Mouse (Mus musculus) layer of hippocampus, postnatal 36 days (tissue): Measurements from ENCODE around the gene Rbfox3. TPM values are rescaled to one million over a fixed set of nuclear protein-coding genes. Genes with fewer than 3 reads are reported as not detected.

Experiments
- DNase-seq, 2 experiments: peaks; one replicate each; pipeline ENCODE4 v3.0.0; 2022
- total RNA-seq, 2 experiments: library from RNA; stranded (reverse); gene quantifications; 2 replicates each; pipeline ENCODE4 v1.2.3; 2021

The Rbfox3 gene
- total RNA-seq, 2 experiments from 2014 or later, result 266 to 269 TPM

DNA sequence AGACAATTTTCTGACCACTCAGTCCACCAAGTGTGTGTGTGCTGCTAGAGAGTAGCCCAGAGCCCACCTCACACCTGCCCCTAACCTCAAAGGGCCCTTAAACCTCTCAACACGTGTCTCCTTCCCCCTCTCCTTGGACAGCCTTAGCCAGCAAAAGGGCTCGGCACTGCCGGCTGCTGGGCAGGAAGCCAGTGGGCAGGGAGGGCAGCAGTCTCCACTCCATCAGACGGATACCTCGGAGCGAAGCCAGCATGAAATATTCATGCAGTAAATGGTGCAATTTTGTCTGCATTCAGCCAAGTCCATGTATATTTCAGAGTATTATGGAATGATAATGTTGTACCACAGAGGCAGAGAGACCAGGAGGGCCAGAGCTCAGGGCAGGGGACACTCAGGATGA is 366.8 kb downstream of the Rbfox3 start:
- DNase-seq, result no peak

DNA sequence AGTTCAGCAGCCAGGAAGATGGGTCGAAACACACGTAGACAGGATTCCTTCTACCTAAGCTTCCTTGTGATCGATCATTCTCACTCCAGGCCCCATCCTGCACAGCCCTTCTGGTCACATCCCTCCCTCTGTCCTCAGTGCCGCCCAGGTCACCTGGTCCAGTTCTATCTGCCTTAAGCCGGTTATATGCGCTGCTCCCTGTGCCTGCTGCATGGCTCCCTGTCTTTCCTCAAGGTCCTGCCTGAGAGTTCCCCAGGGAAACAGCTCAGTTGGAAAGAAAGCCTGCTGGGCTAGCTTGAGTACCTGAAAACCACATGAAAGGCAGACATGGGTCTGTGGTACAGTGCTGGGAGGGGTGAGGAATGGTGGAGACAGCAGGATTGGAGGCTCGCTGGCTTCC is 368.5 kb downstream of the Rbfox3 start:
- no peak for DNase-seq

DNA sequence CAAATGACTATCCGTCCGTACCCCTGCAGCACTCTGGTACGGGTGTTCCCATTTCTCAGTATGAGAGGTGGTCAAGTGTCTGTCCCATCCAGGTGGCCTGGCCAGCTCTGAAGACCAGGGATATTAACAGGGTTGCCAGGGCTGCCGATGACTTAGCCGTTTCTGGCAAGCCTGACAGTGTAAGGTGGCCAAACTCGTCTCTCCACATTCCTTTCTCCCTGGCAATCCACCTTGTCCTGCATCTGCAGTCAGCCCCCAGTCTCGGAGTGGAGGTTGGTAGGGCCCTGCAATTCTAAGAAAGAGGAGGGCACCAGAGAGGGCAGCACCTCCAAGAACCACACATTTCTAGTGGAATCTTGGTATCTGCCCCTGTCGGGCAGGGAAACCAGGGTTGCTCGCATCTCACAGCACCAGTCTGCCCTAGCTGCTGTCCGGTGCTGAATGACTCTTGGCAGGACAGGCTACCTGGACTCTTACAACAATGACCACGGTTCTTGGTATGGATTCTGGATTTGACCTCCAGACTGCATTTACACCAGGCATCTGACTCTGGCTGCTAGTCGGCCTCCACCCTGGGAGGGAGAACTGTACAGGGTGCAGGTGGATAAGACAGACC is 370.9 kb downstream of the Rbfox3 start:
- no peak for DNase-seq

DNA sequence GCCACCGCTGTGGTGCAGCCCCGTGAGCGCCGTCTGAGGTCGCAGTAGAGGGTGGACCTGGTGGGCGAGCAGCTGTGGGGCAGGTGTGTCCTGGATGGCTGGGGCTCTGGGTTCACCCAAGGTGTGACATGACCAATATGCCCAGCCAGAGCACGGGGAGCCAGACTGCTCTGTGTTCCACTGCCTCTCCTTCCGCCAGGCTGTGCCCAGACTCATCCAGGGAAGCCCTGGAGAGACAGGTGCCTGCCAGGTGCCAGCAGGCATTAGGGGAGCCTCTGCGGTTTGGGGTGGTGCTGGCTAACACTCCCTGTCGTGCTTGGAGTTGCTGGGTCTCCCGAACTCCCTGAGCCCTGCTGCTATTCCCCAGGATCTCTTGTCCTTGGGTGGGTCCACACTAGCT is 373.4 kb downstream of the Rbfox3 start:
- no peak for DNase-seq

DNA sequence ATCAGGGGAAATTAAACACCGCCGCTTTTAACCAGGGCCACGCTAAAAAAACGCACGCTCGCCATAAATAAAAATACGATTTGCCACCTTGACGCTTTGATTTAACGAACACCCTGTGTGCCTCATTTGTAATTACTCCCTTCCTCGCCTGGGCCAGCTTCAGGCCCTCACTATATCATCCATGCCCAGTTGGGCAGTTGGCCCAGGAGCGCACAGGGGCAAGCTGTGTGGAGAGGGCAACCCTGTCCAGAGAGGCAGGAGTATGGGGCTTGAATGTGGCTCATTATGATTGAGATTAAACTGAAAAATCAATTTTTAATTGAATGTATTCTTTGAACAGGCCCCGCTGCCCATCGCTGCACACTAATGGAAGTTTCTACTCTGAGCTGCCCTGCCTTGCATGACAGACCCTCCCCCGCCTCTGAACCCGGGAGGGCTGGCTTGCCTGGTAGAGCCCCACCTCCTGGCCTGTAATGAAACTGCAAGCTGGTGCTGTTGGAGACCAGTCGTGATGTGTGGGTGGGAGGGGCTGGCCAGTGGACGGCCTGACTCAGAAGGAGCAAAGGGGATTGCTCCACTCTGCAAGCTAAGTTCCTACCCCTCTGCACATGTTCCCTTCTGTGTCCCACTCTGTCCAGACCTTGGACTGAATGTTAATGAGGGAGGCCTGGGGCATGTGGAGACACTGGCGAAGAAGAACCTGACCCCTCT is 376.9 kb downstream of the Rbfox3 start:
- DNase-seq, result no peak

DNA sequence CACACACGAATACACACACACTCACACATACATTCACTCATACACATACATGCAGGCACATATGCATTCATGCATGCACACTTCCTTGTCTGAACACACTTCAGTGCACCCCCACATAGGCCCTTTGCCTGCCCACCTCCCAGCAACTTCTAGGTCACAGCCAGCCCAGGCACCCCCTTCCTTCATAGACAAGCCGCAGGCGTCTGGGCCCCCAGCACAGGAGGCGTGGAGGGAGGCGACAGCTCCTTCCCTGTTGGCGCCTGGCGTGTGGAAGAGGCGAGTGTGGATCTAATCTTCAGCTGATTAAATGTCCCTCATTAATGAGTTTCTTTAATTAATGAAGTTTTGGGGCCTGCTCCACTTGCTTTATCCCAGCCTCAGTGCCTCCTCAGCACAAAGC is 381.1 kb downstream of the Rbfox3 start:
- DNase-seq, result no peak

DNA sequence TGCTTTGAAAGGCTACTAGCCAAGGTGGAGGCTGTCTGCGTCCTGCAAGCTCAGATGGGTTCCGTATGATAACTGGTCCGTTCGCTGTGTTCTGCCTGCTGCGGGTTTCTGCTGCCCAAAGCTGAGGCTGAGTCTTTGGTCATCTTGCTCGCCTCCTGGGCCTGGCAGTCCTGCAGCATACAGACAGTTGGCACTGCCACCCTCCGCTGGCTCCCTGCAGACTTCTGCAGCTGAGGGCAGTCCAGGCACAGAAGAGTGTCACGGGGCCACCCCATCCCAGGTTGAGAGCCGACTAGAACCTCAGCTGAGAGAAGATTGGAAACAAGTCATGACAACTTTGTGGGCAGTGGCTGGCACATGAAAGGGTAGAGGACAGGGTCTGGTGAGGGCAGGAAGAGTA is 382.6 kb downstream of the Rbfox3 start:
- DNase-seq, result no peak

DNA sequence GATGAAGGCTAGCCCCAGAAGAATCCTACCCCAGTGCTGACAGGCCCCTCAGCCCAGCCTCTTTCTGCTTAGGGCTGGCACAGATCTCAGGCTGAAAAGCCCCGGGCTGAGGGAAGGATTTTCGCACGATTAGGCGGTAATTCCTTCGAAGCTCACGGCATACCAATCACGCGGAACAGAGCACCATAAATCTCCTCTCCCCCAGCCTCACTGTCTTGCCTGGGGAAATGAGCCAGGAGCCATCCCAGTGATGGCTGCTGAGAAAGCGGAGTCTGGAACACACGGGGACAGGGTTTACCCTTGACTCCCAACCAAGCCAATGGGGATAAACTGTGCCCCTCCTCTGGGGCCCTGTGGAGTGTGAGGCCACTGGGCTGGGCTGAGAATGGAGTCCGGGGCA is 386.3 kb downstream of the Rbfox3 start:
- DNase-seq, result no peak

DNA sequence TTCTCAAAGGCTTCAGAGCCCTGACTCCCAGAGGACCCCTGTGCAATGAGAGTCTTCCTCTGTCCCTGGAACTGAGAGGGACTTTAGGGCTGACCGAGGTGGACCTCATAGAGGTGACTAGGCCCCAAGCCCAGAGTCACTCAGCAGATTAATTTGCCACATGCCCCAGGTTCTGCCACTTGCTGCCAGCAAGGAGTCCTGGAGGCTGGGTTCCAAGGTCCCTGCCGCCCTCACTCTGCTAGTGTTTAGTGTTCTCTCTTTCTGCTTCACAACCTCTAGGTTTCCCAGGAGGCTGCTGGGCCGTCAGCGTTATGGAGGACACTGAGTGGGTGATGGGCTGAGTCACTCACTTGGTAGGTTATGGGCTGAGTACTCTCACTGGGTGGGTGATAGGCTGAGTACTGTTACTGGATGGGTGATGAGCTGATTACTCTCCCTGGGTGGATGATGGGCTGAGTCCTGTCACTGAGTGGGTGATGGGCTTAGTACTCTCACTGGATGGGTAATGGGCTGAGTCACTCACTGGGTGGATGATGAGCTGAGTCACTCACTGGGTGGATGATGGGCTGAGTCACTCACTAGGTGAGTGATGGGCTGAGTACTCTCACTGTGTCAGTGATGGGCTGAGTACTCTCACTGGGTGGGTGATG is 387.8 kb downstream of the Rbfox3 start:
- DNase-seq, result no peak

DNA sequence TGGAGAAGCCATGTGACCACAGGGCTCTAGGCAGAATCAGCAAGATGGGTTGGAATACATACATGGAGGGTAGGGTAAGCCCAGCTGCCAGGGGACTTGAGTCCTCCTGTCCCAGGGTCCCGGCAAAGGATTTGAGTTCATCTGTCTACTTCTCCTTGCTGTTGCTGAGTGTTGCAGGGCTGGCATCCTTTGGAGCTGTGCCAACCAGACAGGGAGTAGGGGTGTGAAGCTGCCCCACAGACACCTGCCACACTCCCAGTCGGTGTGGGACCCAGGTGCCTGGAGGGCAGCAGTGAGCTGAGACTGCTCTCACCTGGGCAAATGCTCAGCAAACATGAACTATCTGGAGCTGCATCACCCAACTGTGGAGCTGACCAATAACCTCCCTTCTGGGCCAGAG is 390.5 kb downstream of the Rbfox3 start:
- no peak for DNase-seq

DNA sequence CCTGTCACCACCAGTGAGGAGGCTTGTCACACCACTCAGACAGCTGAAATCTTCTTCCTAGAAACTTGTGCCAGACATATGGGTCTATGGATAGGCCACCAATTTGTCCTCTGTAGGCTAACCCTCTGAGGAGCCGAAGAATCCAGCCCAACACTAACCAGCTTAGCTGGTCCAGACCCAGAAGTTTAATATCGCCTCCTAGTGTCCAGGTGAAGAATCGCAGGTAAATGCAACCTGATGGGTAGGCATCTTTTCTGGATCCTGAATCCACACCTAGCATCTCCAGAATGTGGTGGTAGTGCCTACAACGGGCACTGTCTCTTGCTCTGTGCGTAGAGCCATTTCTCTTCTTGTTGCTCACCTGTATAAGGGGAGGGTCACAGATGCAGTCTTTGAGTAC is 391.1 kb downstream of the Rbfox3 start:
- DNase-seq, result no peak

DNA sequence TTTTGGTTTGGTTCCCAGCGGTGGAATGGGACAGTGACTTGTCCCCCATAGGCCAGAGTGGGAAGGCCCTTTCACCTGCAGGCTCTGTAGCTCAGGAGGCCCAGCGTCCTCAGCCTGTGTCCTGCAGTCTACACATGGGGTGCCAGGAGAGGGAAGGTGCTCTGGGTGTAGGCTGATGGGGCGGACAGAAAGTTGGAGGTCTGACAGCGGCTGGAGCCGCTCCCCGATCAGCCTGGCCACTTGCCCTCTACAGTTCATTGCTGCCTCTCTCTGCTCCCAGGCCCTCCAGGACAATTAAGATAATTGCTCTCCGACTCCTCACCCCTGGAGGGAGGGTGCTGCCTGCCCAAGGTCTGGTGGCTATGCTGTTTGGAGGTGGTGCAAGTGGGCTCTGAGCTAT is 392.7 kb downstream of the Rbfox3 start:
- no peak for DNase-seq

DNA sequence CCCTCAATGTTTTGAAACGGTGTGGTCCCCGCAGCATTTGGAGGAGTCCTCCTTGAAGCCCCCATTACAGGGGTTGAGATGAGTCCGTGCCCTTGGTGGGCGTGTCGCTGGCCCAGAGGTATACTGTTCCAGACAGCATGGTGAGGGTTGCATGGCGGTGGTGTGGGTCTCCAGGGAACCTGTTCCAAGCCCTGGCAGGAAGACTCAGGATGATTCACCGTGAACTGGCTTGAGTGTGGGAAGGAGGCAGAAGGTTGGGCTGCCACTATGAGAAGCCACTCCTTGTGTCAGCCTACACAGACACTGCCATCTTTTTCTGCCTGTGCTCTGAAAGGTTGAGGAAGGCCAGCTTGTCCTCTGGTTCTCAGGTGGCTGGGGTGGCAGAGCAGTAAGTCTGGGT is 393.5 kb downstream of the Rbfox3 start:
- no peak for DNase-seq

DNA sequence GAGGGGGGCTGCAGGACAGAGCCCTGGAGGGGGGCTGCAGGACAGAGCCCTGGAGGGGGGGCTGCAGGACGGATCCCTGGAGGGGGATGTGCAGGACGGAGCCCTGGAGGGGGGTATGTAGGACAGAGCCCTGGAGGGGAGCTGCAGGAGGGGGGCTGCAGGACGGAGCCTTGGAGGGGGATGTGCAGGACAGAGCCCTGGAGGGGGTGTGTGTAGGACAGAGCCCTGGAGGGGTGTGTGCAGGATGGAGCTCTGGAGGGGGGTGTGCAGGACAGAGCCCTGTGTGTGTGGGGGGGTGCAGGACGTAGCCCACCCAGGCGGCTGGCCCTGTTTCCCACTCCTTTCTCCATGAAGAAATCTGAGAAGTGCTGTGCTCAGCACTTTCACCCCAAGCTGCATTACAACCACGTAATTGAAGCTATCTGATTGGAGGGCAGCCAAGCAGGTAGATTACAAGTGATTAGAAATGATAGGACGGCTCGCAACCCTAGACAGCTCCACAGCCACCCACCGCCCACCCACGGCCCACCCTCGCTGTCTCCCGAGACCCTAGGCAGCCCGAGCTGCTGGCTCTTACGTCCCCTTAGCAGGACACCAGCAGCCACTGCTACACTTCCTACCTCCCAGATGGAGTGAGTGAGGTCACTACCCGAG is 399.0 kb downstream of the Rbfox3 start:
- DNase-seq, result no peak

DNA sequence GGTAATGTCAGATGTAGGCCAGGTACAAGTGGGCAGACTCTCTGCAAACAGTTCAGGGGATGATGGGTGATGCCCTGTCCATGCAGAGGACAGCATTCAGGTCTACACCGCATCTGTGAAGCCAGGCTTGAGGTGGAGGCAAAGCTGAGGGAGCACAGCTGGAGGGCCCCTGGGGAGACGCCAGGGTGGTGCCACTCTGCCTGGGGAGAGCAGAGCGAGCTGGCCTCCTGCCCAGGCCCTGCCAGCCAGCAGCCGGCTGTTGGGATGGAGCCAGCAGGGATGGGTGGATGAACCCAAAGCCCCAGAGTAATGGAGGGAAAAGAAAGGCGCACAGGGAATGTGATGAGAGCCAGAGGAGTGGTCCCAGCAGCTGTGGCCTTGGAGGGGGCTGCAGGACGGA is 399.5 kb downstream of the Rbfox3 start:
- peak; percentile 58 to 71 for DNase-seq

DNA sequence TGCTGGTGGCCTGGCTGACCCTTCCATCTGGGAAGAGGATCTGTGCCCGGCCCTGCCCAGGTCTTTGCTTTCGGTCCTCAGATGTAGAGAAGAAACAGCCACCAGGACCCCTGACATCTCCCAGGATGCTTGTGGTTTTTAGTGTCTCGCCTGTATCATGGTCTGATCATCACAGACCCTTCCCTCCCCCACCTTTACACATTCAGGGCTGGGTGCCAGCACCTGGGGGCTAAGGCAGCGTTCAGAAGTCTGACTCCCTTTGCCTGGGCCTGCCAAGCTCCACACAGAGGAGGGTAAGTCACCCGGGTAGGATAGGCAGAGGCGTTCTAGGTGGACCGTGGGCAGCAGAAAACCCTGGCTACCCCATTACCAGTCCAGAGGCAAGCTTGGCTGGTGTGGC is 403.1 kb downstream of the Rbfox3 start:
- DNase-seq, result no peak

DNA sequence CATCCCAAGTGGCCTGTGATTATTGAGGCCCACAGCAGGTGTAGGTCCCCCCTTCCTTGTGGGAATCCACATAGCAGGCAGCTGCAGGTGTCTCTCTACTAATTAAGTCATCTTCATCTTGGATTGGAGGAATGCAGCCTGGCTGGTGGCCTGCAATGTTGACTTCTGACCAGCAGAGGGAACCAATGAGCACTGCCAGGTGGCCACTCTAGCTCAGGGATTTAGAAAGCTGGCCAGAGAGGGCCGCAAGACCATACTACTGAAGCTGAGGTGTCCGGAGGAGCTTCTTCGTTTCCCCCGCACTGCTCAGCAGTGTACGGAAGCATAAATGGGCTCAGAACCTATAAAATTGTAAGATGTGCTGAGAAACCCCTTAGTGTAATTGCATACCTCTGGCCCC is 403.5 kb downstream of the Rbfox3 start:
- DNase-seq, result peak; percentile 73 to 76

DNA sequence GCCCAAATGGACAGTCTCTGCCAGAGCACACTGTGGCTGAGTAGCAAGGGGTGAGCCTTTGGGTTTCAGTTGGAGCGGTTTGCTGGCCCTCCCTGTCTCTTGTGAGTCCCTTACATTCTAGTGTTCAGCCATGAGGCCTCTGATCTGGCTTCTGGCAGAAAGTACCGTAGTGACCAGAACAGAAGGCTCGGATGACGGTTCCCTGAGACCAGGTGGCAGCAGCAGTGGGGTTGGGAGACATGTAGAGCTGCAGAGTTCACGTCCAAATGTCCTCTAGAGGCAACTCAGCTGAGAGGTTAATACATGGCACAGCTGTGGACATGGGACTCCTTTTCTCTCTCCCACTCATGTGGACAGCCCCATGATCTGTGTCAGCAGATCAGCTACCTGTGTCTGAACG is 404.3 kb downstream of the Rbfox3 start:
- DNase-seq, result no peak

DNA sequence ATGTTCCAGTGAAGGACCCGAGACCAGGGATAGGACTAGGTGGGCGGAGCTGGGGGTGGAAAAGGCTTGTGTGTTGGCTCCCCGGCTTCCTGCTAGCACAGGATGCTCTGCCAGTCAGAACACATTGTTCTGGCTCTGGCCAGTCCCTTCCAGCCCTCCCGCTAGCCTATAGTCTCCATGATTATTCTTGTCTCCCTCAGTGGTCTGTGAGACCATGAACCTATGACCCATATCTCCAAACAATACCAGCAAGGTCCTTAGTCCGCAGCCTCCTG is 407.3 kb downstream of the Rbfox3 start:
- DNase-seq, result no peak

DNA sequence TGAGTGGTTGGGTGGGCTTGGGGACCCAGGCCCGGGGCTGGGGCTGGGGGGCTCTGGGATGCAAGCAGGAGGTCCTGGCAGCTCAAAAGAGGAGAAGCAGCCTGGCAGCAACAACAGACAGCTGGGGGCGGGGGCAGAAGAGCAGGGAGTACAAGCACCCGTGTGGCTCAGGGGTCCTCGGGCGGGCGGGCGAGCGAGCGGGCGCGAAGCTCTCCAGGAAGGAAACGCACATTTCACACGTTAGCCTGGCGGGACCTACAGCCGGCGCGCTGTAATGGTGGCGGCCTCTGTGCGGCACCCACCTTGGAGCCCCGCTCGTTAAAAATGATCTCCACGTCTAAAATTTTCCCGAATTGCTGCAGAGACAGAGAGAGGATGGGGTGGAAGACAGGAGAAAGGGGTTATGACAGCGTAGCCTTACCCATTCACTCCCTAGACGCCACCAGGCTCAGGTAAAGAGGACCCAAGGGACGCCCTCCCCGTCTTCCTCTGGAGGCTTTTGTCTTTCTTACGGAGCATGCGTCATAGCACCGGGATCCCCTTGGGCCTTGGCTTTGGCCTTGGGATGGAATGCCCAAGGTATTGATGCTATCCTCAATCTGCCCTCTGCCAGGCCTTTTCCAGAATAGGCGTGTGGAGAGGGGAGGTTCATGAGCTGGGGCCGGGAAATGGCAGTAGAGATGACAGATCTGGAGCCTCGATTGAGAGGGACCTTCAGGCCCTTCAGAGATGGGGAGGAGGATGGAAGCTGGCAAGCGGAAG is 407.8 kb downstream of the Rbfox3 start:
- DNase-seq, result no peak

DNA sequence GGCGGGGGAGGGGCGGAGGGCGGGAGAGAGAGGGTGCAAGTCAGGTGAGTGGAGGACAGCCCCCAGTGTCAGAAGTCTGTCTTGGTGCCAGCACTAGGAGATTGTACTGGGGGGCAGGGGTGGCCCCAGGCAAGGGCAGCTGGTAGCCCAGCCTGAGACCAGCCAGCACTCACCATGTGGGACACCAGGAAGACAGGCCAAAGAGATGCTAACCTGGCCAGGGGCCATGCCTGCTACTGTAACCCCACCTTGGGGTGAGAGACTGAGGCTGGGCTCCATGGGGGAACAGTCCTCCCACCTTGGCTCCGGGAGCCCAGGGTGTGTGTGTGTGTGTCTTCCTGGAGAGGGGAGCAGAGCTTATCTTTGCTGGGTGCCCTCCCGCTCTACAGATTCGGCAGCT is 408.4 kb downstream of the Rbfox3 start:
- no peak for DNase-seq

DNA sequence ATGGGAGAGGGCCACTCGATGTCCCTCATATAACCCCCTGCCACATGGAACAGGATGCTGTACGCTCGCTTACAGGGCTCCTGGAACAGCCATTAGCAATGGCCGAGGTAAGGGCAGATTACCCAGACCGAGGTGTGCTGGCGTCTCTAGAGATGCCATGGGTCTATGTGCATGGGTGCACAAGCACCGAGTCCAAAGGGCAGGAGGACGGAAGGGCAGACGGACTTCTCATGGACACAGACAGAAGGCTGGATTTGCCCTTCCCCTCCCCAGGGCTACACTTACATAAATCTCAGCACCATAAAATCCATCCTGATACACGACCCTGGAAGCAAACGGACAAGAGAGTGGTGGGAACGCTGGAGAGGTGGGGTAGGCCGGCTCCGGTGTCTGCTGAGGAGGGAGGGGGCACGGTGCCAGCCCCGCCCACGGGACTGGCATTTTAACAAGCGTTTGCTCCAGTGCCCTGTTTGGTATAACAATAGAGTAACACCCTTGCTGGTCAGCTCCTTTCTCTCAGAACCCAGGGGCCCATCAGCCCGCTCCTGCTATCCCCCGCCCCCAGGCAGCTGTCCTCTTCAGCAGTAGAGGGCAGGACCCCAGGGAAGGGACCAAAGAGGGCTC is 415.2 kb downstream of the Rbfox3 start:
- no peak for DNase-seq

DNA sequence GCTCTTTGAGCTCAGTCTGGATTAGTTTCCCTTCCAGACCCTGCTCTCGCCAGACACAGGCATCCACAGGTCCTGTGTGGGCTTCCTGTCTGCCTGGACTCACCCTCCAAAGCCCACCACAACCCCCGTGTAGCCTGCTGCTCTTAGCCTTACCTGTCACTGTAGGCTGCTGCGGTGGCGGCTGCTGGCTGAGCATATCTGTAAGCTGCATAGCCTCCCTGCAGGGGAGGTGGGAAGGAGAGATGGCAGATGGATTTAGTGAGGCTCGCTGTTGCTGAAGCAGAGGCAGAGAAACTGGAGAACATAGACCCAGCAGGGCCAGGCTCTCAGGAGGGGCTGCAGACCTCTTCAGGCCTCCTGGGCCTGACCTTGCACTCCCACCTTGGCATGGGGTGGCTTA is 416.3 kb downstream of the Rbfox3 start:
- no peak for DNase-seq
